Mouse (Mus musculus) olfactory bulb, adult 2 months (tissue): Measurements from ENCODE around the gene Daxx.

Source experiments
- CTCF ChIP-seq: fragments of 200-500 bp; IDR thresholded peaks from 2 replicates; pipeline ENCODE4 v1.5.1; 2012; ENCODE audit warnings: low read depth, mild to moderate bottlenecking, low read length, moderate library complexity; ENCODE audit not compliant: insufficient read depth
- POLR2A ChIP-seq: fragments of 200-500 bp; IDR thresholded peaks from 2 replicates; pipeline ENCODE4 v1.6.1; 2012; ENCODE audit warnings: mild to moderate bottlenecking, low read depth, low read length, moderate library complexity; ENCODE audit not compliant: insufficient read depth

DNA sequence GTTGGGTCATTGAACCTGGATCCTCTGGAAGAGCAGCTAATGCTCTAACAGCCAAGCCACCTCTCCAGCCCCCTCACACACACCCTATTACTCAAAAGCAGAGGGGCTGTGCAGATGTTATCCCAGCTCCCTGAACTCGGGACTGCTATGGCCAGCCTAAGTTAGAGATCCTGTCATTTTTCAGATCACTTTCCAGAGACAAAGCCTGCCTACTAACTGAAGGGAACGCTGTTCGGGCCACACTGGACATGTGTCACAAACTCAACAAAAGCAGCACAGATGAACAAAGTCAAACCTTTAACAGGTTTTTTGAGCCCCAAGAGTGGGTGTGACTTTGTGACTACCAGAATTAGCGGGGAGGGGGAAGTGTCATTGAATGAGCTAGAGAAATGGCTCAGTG is 43.7 kb downstream of the Daxx start:
- TF ChIP-seq CTCF (no peak), POLR2A (no peak)
